Mouse (Mus musculus) mature B cell (primary cell): Measurements from ENCODE around the gene Ccng1.
"Not testable (repeated sequence)": the region's sequence is repeated elsewhere in the genome, so short reads cannot be mapped to it uniquely, and the experiment has no call there.

Experiments used
- in situ Hi-C: fragments of 300-500 bp; cut with MboI; formaldehyde crosslinking; loops from 2 replicates; pipeline ENCODE4 v1.14.3; 2019

The Ccng1 gene

DNA sequence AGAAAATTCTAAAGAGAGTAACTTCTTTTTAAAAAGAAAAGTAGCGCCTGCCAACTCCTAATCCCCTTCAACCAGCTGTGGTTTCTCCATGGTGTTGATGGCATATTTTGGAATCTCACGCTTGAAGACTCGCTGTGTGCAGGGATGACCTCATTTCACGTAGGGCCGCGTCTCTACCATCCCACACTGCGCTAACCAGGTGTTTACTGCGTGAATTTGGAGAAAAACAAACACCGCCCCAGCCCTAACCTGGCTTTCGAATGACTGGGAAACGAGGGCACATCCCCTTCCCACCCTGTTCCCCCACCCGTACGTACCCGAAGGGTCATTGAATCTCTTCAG lies 22.1 kb downstream of the Ccng1 start:
- in situ Hi-C loops, result loop anchor here (10.0 kb wide), 1 partner anchor 48 kb away; no protein-coding TSS in a partner anchor

GRCm38 (mm10) chr11:40718324-40718723 lies 36.8 kb downstream of the Ccng1 start:
- in situ Hi-C loops, result no loop called here

DNA sequence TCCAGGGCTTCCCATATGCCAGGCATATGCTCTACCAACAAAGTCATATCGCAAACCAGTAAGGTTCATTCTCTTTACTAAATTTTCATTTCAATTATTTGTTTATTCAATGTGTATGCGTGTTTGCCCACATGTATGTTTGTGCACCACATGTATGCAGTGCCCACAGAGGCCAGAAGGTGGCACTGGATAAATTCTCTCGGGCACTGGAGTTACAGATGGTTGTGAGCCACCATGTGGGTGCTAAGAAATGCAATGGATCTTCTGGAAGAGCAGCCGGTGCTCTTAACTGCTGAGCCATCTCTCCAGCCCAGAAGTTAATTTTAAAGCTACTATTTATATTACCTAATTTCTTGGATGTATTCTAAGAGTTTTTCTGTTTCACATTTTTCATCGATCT lies 39.6 kb downstream of the Ccng1 start:
- in situ Hi-C loops, result no loop called here

GRCm38 (mm10) chr11:40713858-40714257 lies 41.3 kb downstream of the Ccng1 start:
- in situ Hi-C loops, result no loop called here

- in situ Hi-C loops, result not testable (repeated sequence)
Measured at GRCm38 (mm10) chr11:40709899-40710298, 45.2 kb downstream of the Ccng1 start.
